ENCODE assay signal across 25 mouse cellular contexts in genomic region chr2:157084831-157085585, GRCm38 (mm10). TPM values are rescaled to one million over a fixed set of nuclear protein-coding genes. Genes with fewer than 3 reads are reported as not detected.
DNase-seq lines count a peak whose midpoint lies in the region; ATAC-seq and TF ChIP-seq lines count a peak whose summit lies in the region.
"Had no signal": no experiment of that assay in that cellular context is flagged by ENCODE, and none has a peak within 500 bp of the region (broad histone marks: within the 10 kb centered on the region; RNA-seq: fewer than 3 reads in every experiment).

No protein-coding gene starts in this region.

- H3K9ac ChIP-seq in stomach, embryonic 14.5 days (replicated peaks; ENCODE audit: low read depth, low read length), result no peak overlapping the region
- no peak overlapping the region for H3K9ac ChIP-seq in stomach, postnatal 0 days (ENCODE audit: low read length)
- H3K9ac ChIP-seq: hindbrain, embryonic 12.5 days; limb, embryonic 15.5 days; liver, embryonic 15.5 days; neural tube, embryonic 13.5 days had no signal

- H3K27me3 ChIP-seq in stomach, embryonic 14.5 days (ENCODE audit: control insufficient read depth, insufficient read depth, low read length), result no peaks in the 10 kb centered on the region
- no peaks in the 10 kb centered on the region for H3K27me3 ChIP-seq in stomach, postnatal 0 days (ENCODE audit: control insufficient read depth, insufficient read depth, low read length)
- H3K27me3 ChIP-seq: hindbrain, embryonic 12.5 days; limb, embryonic 15.5 days; neural tube, embryonic 13.5 days had no signal

- no peak for ATAC-seq in cerebellum, adult (ENCODE audit: insufficient number of reproducible peaks, low FRiP score, low TSS enrichment)
- ATAC-seq in stomach, embryonic 14.5 days (ENCODE audit: insufficient number of reproducible peaks, insufficient read depth, low FRiP score, low read depth), result 0 out of 2 replicates have a peak, but pooled peaks have one; percentile 38
- ATAC-seq in stomach, postnatal 0 days (ENCODE audit: low FRiP score, low TSS enrichment), result no peak
- ATAC-seq: forebrain, embryonic 16.5 days; intestine, postnatal 0 days; midbrain, embryonic 16.5 days had no signal

- H3K4me3 ChIP-seq in stomach, embryonic 14.5 days (ENCODE audit: low read depth, low read length), result no peak overlapping the region
- H3K4me3 ChIP-seq in stomach, postnatal 0 days (ENCODE audit: low read depth, low read length), result no peak overlapping the region
- H3K4me3 ChIP-seq: forebrain, embryonic 10.5 days; hindbrain, embryonic 12.5 days; limb, embryonic 15.5 days; liver, embryonic 15.5 days; myocyte; neural tube, embryonic 13.5 days had no signal

- H3K36me3 ChIP-seq in stomach, embryonic 14.5 days (ENCODE audit: control insufficient read depth, insufficient read depth, low read length), result no peaks in the 10 kb centered on the region
- H3K36me3 ChIP-seq in stomach, postnatal 0 days (ENCODE audit: control insufficient read depth, insufficient read depth, low read length), result no peaks in the 10 kb centered on the region
- H3K36me3 ChIP-seq: forebrain, embryonic 10.5 days; hindbrain, embryonic 12.5 days; limb, embryonic 15.5 days; liver, embryonic 15.5 days; neural tube, embryonic 13.5 days had no signal

- 88% methylated on average over 7 of the region's 7 CpGs for WGBS in stomach, embryonic 14.5 days
- WGBS in stomach, postnatal 0 days, result 87% methylated on average over 7 of the region's 7 CpGs

- TF ChIP-seq CTCF in stomach, postnatal 0 days (IDR thresholded peaks at IDR 0.05; ENCODE audit: low read depth), result no peak

- no peak overlapping the region for H3K4me2 ChIP-seq in stomach, embryonic 14.5 days (replicated peaks; ENCODE audit: low read depth, low read length)
- H3K4me2 ChIP-seq in stomach, postnatal 0 days (replicated peaks; ENCODE audit: low read depth), result no peak overlapping the region
- H3K4me2 ChIP-seq: heart, embryonic 11.5 days; hindbrain, embryonic 12.5 days; limb, embryonic 15.5 days; liver, embryonic 15.5 days; neural tube, embryonic 13.5 days had no signal

- H3K4me1 ChIP-seq in stomach, embryonic 14.5 days (ENCODE audit: control insufficient read depth, insufficient read depth, low read length), result no peaks in the 10 kb centered on the region; the same call in 1 of the 2 replicates
- no peaks in the 10 kb centered on the region for H3K4me1 ChIP-seq in stomach, postnatal 0 days (replicated peaks; ENCODE audit: control insufficient read depth, insufficient read depth)
- H3K4me1 ChIP-seq: liver, embryonic 15.5 days had no signal

- TF ChIP-seq EP300 in stomach, postnatal 0 days (optimal IDR thresholded peaks at IDR 0.05), result no peak

- no peaks in the 10 kb centered on the region for H3K9me3 ChIP-seq in stomach, embryonic 14.5 days (ENCODE audit: control insufficient read depth, low read depth, low read length)
- H3K9me3 ChIP-seq in stomach, postnatal 0 days (ENCODE audit: control insufficient read depth, low read length), result no peaks in the 10 kb centered on the region
- H3K9me3 ChIP-seq: forebrain, embryonic 10.5 days; hindbrain, embryonic 12.5 days; limb, embryonic 15.5 days; liver, embryonic 15.5 days; neural tube, embryonic 13.5 days had no signal

- DNase-seq in cerebellum, adult 8-10 months, result peak; percentile 10
- DNase-seq in kidney, adult 18-20 months, result peak; percentile 19
- DNase-seq in kidney, postnatal 4 days, result no peak
- no peak for DNase-seq in stomach, postnatal 0 days (ENCODE audit: low spot score)
- no peak for DNase-seq in liver
- DNase-seq: adrenal gland, postnatal 10 days; gastrocnemius, postnatal 10 days; kidney, postnatal 14 days; thymus, adult 18-20 months; thymus, postnatal 36 days had no signal

- H3K27ac ChIP-seq in stomach, embryonic 14.5 days (ENCODE audit: low read length), result no peak overlapping the region
- no peak overlapping the region for H3K27ac ChIP-seq in stomach, postnatal 0 days (replicated peaks)
- H3K27ac ChIP-seq: forebrain, embryonic 10.5 days; hindbrain, embryonic 12.5 days; limb, embryonic 15.5 days; liver, embryonic 15.5 days; macrophage; neural tube, embryonic 13.5 days had no signal

RNA-seq across cellular contexts. Expression of gene Tldc2, which starts 1.8 kb away (rescaled TPM):
- not detected in 2 replicates for polyA plus RNA-seq in stomach, embryonic 14.5 days (2014; fragmentation: Nextera tagmentation; extraction: Ambion mirVana)
- not detected in 2 replicates for polyA plus RNA-seq in stomach, postnatal 0 days (2015; fragmentation: Nextera tagmentation; extraction: Ambion mirVana)
- polyA plus RNA-seq: embryonic facial prominence, embryonic 11.5 days; forebrain, embryonic 10.5 days; forebrain, embryonic 16.5 days; hindbrain, embryonic 12.5 days; intestine, postnatal 0 days; limb, embryonic 15.5 days; liver, embryonic 15.5 days; macrophage; midbrain, embryonic 16.5 days; myocyte; neural tube, embryonic 13.5 days; spleen, adult 2 months had no signal

RNA-seq across cellular contexts. Expression of gene Soga1, which starts 6.0 kb away (rescaled TPM):
- polyA plus RNA-seq in stomach, embryonic 14.5 days (2014; fragmentation: Nextera tagmentation; extraction: Ambion mirVana), result 7.3 and 8.1 TPM in 2 replicates
- 0.65 and 0.86 TPM in 2 replicates for polyA plus RNA-seq in stomach, postnatal 0 days (2015; fragmentation: Nextera tagmentation; extraction: Ambion mirVana)

RNA-seq across cellular contexts. Expression of gene Samhd1, which starts 50.1 kb away (rescaled TPM):
- polyA plus RNA-seq in stomach, embryonic 14.5 days (2014; fragmentation: Nextera tagmentation; extraction: Ambion mirVana), result 30.6 and 32.5 TPM in 2 replicates
- polyA plus RNA-seq in stomach, postnatal 0 days (2015; fragmentation: Nextera tagmentation; extraction: Ambion mirVana), result 16.1 and 17.4 TPM in 2 replicates

Comparison
In these comparisons a context has a peak if more than half of its experiments do, and no peak if none do; other contexts are left out.
1. DNase-seq: peak in cerebellum, adult 8-10 months (single experiment) and kidney, adult 18-20 months (single experiment); none in kidney, postnatal 4 days (0 of 2), stomach, postnatal 0 days (single experiment) and liver (single experiment).